Mouse (Mus musculus): ENCODE data around the gene Iffo2.

- no peak for TF ChIP-seq CTCF (IDR thresholded peaks at IDR 0.05; ENCODE audit: insufficient read depth, low read depth, low read length)
- no peak for TF ChIP-seq POLR2A (IDR thresholded peaks at IDR 0.05; ENCODE audit: insufficient read depth, low read depth, low read length)
Measured at GRCm38 (mm10) chr4:139624116-139624489, 93.8 kb downstream of the Iffo2 start.

Data from olfactory bulb, adult 2 months (tissue).